Mouse (Mus musculus): ENCODE data around the gene Cyp4f39.
A peak's percentile ranks its signal among the peaks of the same experiment; 100 is the strongest.

DNA sequence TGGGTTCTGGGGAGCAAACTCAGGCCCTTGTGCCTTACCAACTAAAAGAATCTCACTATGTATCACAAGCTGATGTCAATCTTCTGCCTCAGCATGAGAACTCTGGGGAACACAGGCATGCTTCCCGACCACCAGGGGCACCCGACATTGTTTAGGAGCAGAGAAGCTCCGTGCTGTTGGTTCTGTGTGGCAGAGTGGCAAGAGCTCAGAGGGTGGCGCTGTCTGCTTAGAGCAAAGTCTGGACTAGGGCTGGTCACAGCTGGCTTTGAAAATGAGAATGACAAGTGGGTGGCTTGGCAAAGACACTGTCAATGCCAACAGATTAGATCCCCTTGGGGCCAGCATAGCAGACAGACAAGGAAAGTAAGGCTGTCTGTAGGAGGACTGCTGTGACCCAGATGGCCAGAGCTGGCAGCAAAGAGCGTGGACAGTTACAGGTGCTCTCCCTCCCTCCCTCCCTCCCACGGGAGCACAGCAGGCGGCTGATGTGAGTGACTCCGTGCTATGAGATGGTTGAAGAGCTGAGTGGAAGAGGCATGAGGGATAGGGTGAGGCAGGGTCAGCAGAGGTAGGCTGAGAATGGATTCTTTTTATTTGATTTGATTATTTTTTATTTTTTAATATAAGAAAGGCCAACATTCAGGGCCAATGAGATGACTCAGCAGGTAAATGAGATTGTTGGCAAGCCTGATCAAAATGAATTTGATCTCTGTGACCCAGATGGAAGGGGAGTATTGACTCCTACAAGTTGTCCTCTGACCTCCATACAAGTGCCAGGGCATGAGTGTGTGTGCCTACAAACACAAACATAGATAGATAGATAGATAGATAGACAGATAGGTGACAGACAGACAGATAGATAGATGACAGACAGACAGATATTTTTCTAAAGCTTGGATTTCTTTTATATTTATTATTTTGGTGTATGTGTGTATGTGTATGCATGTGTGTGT is 27.3 kb downstream of the Cyp4f39 start:
- no peak for TF ChIP-seq POLR2A (IDR thresholded peaks at IDR 0.05; ENCODE audit: borderline replicate concordance, control insufficient read depth, low read depth, low read length)
- TF ChIP-seq CTCF (IDR thresholded peaks at IDR 0.05; ENCODE audit: control insufficient read depth, insufficient read depth, low read length): peak; percentile 35

Measured in bone marrow, adult 2 months (tissue).